ENCODE assay signal across 16 mouse cellular contexts in genomic region chr3:28658349-28658748, GRCm38 (mm10). TPM values are rescaled to one million over a fixed set of nuclear protein-coding genes. Genes with fewer than 3 reads are reported as not detected.
DNase-seq lines count a peak whose midpoint lies in the region; ATAC-seq and TF ChIP-seq lines count a peak whose summit lies in the region.
"Had no signal": no experiment of that assay in that cellular context is flagged by ENCODE, and none has a peak within 500 bp of the region (broad histone marks: within the 10 kb centered on the region; RNA-seq: fewer than 3 reads in every experiment).

No protein-coding gene starts in this region.

- H3K36me3 ChIP-seq in liver, adult 2 months (ENCODE audit: control insufficient read depth, insufficient read depth, low read length) = no peaks in the 10 kb centered on the region
- H3K36me3 ChIP-seq in liver, embryonic 11.5 days (ENCODE audit: control insufficient read depth, insufficient read depth, low read length) = no peaks in the 10 kb centered on the region
- H3K36me3 ChIP-seq in C2C12 (ENCODE audit: control insufficient read depth, insufficient read depth) = no peaks in the 10 kb centered on the region
- H3K36me3 ChIP-seq: embryonic facial prominence, embryonic 15.5 days had no signal

- no peaks in the 10 kb centered on the region for H3K4me1 ChIP-seq in liver, adult 2 months (ENCODE audit: control insufficient read depth, insufficient read depth, low read length)
- no peaks in the 10 kb centered on the region for H3K4me1 ChIP-seq in liver, embryonic 11.5 days (replicated peaks; ENCODE audit: control insufficient read depth, insufficient read depth, low read length)
- H3K4me1 ChIP-seq: embryonic facial prominence, embryonic 15.5 days; megakaryocyte, embryonic 14.5 days had no signal

- ATAC-seq in liver, embryonic 11.5 days (replicated peaks; ENCODE audit: low FRiP score) = no peak
- ATAC-seq: forebrain, embryonic 16.5 days had no signal

- WGBS in liver, adult 2 months = 9% methylated on average over 1 of the region's 1 CpGs
- 50% methylated on average over 1 of the region's 1 CpGs for WGBS in liver, embryonic 11.5 days

- no peak overlapping the region for H3K4me3 ChIP-seq in liver, adult 2 months (ENCODE audit: insufficient read depth, low read depth, low read length)
- no peak overlapping the region for H3K4me3 ChIP-seq in liver, embryonic 11.5 days (ENCODE audit: low read depth, low read length)
- no peak overlapping the region for H3K4me3 ChIP-seq in C2C12 (ENCODE audit: insufficient read depth, poor library complexity, severe bottlenecking)
- H3K4me3 ChIP-seq: embryonic facial prominence, embryonic 15.5 days; megakaryocyte, embryonic 14.5 days had no signal

- H3K9me3 ChIP-seq in liver, embryonic 11.5 days (ENCODE audit: control insufficient read depth, low read length) = no peaks in the 10 kb centered on the region
- H3K9me3 ChIP-seq: embryonic facial prominence, embryonic 15.5 days; megakaryocyte, embryonic 14.5 days had no signal

- peak; percentile 74 for TF ChIP-seq CTCF in liver, adult 2 months (IDR thresholded peaks at IDR 0.05; ENCODE audit: low read depth, low read length)
- peak; percentile 1 for TF ChIP-seq CTCF in C2C12 (IDR thresholded peaks at IDR 0.05; ENCODE audit: control insufficient read depth, insufficient read depth, insufficient read length)

- H3K27me3 ChIP-seq in liver, adult 2 months (ENCODE audit: control insufficient read depth, insufficient read depth, low read length) = no peaks in the 10 kb centered on the region
- H3K27me3 ChIP-seq in liver, embryonic 11.5 days (replicated peaks; ENCODE audit: control insufficient read depth, insufficient read depth, low read length) = no peaks in the 10 kb centered on the region
- H3K27me3 ChIP-seq in C2C12 (ENCODE audit: control insufficient read depth, insufficient read depth, insufficient read length) = no peaks in the 10 kb centered on the region
- H3K27me3 ChIP-seq: CH12.LX; embryonic facial prominence, embryonic 15.5 days; megakaryocyte, embryonic 14.5 days had no signal

- H3K4me2 ChIP-seq in liver, embryonic 11.5 days = no peak overlapping the region
- H3K4me2 ChIP-seq: embryonic facial prominence, embryonic 15.5 days; hindbrain, embryonic 14.5 days had no signal

- H3K79me3 ChIP-seq in C2C12 (ENCODE audit: low read depth) = no peaks in the 10 kb centered on the region

- peak; percentile 59 for DNase-seq in liver, adult 2 months (ENCODE audit: extremely low read depth, low read depth, low spot score)
- no peak for DNase-seq in liver, embryonic 11.5 days (ENCODE audit: low spot score)
- DNase-seq in embryo, embryonic 11 days = peak; percentile 14
- DNase-seq in kidney, postnatal 25 days = peak; percentile 43 to 66
- no peak for DNase-seq in layer of hippocampus, adult 18-20 months (ENCODE audit: low spot score in 2 of 2)
- DNase-seq in left cerebral cortex, postnatal 14 days (ENCODE audit: low spot score in 2 of 2) = no peak
- DNase-seq in spleen, adult 18-20 months = no peak
- DNase-seq: adrenal gland, postnatal 14 days; cerebellum, postnatal 25 days had no signal

- TF ChIP-seq POLR2A in liver, adult 2 months (IDR thresholded peaks at IDR 0.05; ENCODE audit: extremely low read depth, insufficient read depth, low read length) = no peak

- H3K9ac ChIP-seq in liver, adult 2 months (ENCODE audit: low read depth, low read length) = no peak overlapping the region
- H3K9ac ChIP-seq in liver, embryonic 11.5 days (ENCODE audit: low read depth, low read length) = no peak overlapping the region
- H3K9ac ChIP-seq: embryonic facial prominence, embryonic 15.5 days; hindbrain, embryonic 14.5 days had no signal

- H3K27ac ChIP-seq in liver, adult 2 months (replicated peaks; ENCODE audit: insufficient read depth, low read depth, low read length) = no peak overlapping the region
- no peak overlapping the region for H3K27ac ChIP-seq in liver, embryonic 11.5 days (ENCODE audit: low read depth, low read length)
- H3K27ac ChIP-seq: embryonic facial prominence, embryonic 15.5 days; hindbrain, embryonic 14.5 days had no signal

- no peaks in the 10 kb centered on the region for H3K79me2 ChIP-seq in liver, adult 2 months (ENCODE audit: control insufficient read depth, insufficient read depth, low read length)
- no peaks in the 10 kb centered on the region for H3K79me2 ChIP-seq in C2C12 (ENCODE audit: control insufficient read depth, insufficient read depth)

- no peak overlapping the region for H3ac ChIP-seq in C2C12 (ENCODE audit: control insufficient read depth, insufficient read length, low read depth)

- intact Hi-C loops in left cerebral cortex, postnatal 14 days (cut with DNase I) = no loop called here

TF ChIP-seq in C2C12, 6 proteins besides CTCF, POLR2A, EP300 and RAD21:
- TF ChIP-seq USF1 (IDR thresholded peaks at IDR 0.05; ENCODE audit: low read depth) (no peak), CEBPB (IDR thresholded peaks at IDR 0.05; ENCODE audit: low read depth) (no peak), FOSL1 (IDR thresholded peaks at IDR 0.05; ENCODE audit: insufficient read depth, low read length, poor library complexity, severe bottlenecking) (no peak), MAX (IDR thresholded peaks at IDR 0.05) (no peak), MYOG (IDR thresholded peaks at IDR 0.05; ENCODE audit: control insufficient read depth, extremely low read depth, insufficient read length) (no peak)

RNA-seq across cellular contexts. Expression of gene Slc2a2, which starts 39.4 kb away (rescaled TPM):
- 229 and 337 TPM in 2 replicates for total RNA-seq in liver, adult 2 months (2014; rRNA removed)
- 135 and 208 TPM in 2 replicates for polyA plus RNA-seq in liver, adult 2 months (2012; rRNA removed)
- polyA plus RNA-seq in liver, embryonic 11.5 days (2014; fragmentation: Nextera tagmentation; extraction: Ambion mirVana) = 15.4 and 19.5 TPM in 2 replicates
- not detected for polyA plus RNA-seq in C2C12 (2012; fragmentation: generic; extraction: Trizol)
- not detected for total RNA-seq in layer of hippocampus, adult 18-20 months (2021)
- total RNA-seq in left cerebral cortex, postnatal 14 days (2021) = not detected
- total RNA-seq: CH12.LX had no signal
- polyA plus RNA-seq: forebrain, embryonic 16.5 days; limb, embryonic 11.5 days had no signal

Comparison
In these comparisons a context has a peak if more than half of its experiments do, and no peak if none do; other contexts are left out.
1. DNase-seq: peak in liver, adult 2 months (single experiment), embryo, embryonic 11 days (single experiment) and kidney, postnatal 25 days (2 of 2); none in liver, embryonic 11.5 days (single experiment), layer of hippocampus, adult 18-20 months (0 of 2), left cerebral cortex, postnatal 14 days (0 of 2) and spleen, adult 18-20 months (0 of 2).
2. RNA of gene Slc2a2, which starts 39.4 kb away (total RNA-seq): 229 to 337 TPM in liver, adult 2 months; not detected in left cerebral cortex, postnatal 14 days and not detected in layer of hippocampus, adult 18-20 months; every median in the first group is over 100 times any median in the second.